Mouse (Mus musculus) lung, embryonic 15.5 days (tissue): ENCODE measurements at regions not wholly inside any gene's neighbourhood (a gene's known extent, or its start where the extent isn't known, plus 50 kb on each side); places are given as distances from the start of the nearest gene placed in this dataset.

Experiments used
- ATAC-seq: fragments of 200-750 bp; cut with Nextera tagmentation; 2 replicates; pipeline ENCODE4 v1.8.0; 2017; ENCODE audit warnings: moderate number of reproducible peaks, borderline replicate concordance; ENCODE audit not compliant: low FRiP score, low TSS enrichment; ENCODE audit errors: extremely low read depth
- H3K27ac ChIP-seq: fragments of 300-500 bp; sonication (generic); 2 replicates; pipeline ENCODE4 v1.5.1; 2015; ENCODE audit warnings: moderate library complexity, mild to moderate bottlenecking, inconsistent platforms
- H3K27me3 ChIP-seq: fragments of 300-500 bp; sonication (generic); 2 replicates; pipeline ENCODE4 v1.6.1; 2015; ENCODE audit warnings: inconsistent platforms
- H3K36me3 ChIP-seq: fragments of 300-500 bp; sonication (generic); 2 replicates; pipeline ENCODE4 v1.6.1; 2015; ENCODE audit warnings: inconsistent platforms
- H3K4me1 ChIP-seq: fragments of 300-500 bp; sonication (generic); 2 replicates; pipeline ENCODE4 v1.6.1; 2015; ENCODE audit warnings: inconsistent platforms
- H3K4me2 ChIP-seq: fragments of 300-500 bp; sonication (generic); 2 replicates; pipeline ENCODE4 v1.6.1; 2015; ENCODE audit warnings: inconsistent platforms, mild to moderate bottlenecking, moderate library complexity
- H3K4me3 ChIP-seq: fragments of 300-500 bp; sonication (generic); 2 replicates; pipeline ENCODE4 v1.5.1; 2015; ENCODE audit warnings: mild to moderate bottlenecking, inconsistent platforms
- H3K9ac ChIP-seq: fragments of 300-500 bp; sonication (generic); 2 replicates; pipeline ENCODE4 v1.6.1; 2015; ENCODE audit warnings: inconsistent platforms
- H3K9me3 ChIP-seq: fragments of 300-500 bp; sonication (generic); 2 replicates; pipeline ENCODE4 v1.6.1; 2016; ENCODE audit warnings: inconsistent platforms
- WGBS: fragments of 180-500 bp; shearing (Covaris S2); methylation state at CpG from one replicate; pipeline ENCODE4 v1.1.7; 2015; 5-methylcytosine and 5-hydroxymethylcytosine counted together

DNA sequence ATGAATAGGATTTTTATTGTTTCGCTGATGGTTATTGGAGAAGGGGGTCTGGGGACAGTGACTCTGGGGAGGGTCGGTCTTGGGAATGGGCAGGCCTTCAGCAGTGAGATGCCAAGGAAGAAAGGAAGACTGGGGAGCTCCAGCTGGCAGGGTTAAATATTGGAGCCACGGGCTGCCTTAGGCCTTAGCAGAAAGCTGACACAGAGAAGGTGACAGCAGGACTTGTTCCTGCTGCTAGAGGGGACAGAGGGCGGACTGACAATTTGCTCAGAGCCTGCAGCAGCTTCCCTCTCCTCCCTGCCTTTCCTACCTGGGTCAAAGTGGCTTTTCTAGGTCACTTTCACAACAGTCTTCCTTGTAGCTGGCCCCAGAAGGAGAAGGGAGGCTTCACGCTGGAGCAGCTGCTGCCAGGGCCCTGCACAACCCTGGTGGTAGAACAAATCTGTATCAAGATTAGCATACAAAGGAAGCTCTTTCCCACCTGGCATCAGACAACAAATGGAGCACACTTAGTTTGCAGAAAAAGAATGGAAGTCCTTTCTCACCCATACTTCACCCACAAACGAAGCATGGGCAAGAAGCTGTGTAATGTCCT, 130.2 kb downstream of the Gadd45g start:
- Histone ChIP-seq H3K27me3 (no peaks in the 10 kb centered on the region), H3K4me3 (no peak overlapping the region), H3K27ac (peak overlapping the region; percentile 93), H3K4me1 (peaks cover 51% of the 10 kb centered on the region), H3K36me3 (no peaks in the 10 kb centered on the region), H3K9ac (no peak overlapping the region), H3K9me3 (no peaks in the 10 kb centered on the region), H3K4me2 (no peak overlapping the region)
- no peak for ATAC-seq
- WGBS, result 54% methylated on average over 6 of the region's 6 CpGs

DNA sequence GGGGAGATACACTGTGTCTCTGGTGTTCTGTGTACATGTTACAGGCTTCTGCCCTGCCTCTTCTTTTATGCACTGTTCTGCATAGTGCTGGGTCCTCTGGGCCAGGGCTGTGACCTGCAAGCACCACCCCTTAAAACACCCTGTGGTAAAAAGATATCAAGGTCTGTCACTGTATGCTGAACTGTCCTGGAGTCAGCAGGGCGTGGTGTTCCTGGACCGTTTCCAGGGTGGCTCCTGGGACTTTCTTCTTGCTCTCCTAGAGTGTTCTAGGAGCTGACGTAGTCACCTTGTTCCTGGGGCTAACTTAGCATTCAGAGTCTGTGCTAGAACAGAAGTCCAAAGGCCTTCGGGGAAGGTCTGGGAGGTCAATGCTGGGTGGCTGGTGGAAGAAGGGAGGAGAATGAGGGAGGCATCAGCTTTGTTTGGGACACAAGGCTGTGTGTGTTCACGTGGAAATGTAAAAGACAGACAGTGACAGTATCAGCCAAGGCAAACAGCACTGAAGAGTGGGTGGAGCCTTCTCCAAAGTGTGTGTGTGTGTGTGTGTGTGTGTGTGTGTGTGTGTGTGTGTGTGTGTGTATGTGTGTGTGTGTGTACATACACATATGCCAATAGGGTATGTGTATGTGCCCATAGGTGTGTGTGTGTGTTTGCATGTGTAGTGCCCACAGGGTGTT, 133.0 kb downstream of the Gadd45g start:
- Histone ChIP-seq H3K27me3 (no peaks in the 10 kb centered on the region), H3K9me3 (no peaks in the 10 kb centered on the region), H3K9ac (no peak overlapping the region), H3K27ac (no peak overlapping the region), H3K36me3 (no peaks in the 10 kb centered on the region), H3K4me1 (peaks cover 26% of the 10 kb centered on the region), H3K4me3 (no peak overlapping the region), H3K4me2 (no peak overlapping the region)
- WGBS, result 51% methylated on average over 5 of the region's 5 CpGs
- ATAC-seq, result no peak

DNA sequence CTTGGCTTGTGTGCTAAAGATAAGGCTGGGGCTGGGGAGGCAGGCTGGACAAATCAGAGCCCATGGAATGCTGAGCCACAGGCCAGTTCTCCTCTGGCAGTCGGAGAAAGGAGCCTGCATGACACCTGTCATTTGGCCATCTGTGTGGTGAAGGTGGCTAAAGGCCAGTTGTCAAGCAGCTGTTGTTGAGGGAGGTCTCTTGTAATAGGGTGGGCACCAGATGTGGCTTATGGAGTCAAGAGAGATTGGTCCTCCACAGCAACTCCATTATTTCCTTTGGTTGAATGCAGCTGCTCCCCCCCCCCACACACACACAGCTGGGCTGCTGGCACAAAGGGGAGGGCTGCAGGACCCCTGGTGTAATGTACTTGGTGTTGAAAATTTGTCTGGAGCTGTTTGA, 133.9 kb downstream of the Gadd45g start:
- 27% methylated on average over 1 of the region's 1 CpGs for WGBS
- Histone ChIP-seq H3K4me1 (peaks cover 17% of the 10 kb centered on the region), H3K27me3 (no peaks in the 10 kb centered on the region)

DNA sequence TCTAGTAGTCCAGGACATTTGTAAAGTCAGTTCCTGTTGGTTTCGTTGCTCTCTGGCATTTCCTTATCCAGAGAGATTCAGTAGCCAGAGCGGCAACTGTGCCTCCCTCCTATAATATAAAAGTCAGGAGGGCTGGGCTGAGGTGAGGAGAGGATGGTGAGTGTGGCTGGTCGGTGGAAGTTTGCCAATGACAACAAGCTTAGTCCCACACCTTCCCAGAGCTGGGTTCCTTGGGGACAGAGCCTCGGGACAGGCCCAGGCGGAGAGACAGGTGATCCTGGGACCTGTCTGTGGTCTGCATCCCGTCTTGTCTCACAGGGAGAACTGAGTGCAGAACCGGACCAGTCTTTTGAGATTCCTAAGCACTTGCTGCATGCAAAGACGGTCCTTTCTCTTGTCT, 136.5 kb downstream of the Gadd45g start:
- no peak overlapping the region for H3K4me2 ChIP-seq
- H3K4me1 ChIP-seq, result no peaks in the 10 kb centered on the region
- no peak overlapping the region for H3K4me3 ChIP-seq
- no peaks in the 10 kb centered on the region for H3K9me3 ChIP-seq
- no peak overlapping the region for H3K27ac ChIP-seq
- 81% methylated on average over 8 of the region's 8 CpGs for WGBS
- H3K27me3 ChIP-seq, result no peaks in the 10 kb centered on the region
- H3K36me3 ChIP-seq, result no peaks in the 10 kb centered on the region
- 0 out of 2 replicates have a peak, but pooled peaks have one; percentile 57 for ATAC-seq
- H3K9ac ChIP-seq, result no peak overlapping the region

More for the DNA sequence above, 133.9 kb downstream of the Gadd45g start:
- Histone ChIP-seq H3K9me3 (no peaks in the 10 kb centered on the region), H3K27ac (no peak overlapping the region), H3K9ac (no peak overlapping the region), H3K36me3 (no peaks in the 10 kb centered on the region), H3K4me2 (no peak overlapping the region), H3K4me3 (no peak overlapping the region)
- no peak for ATAC-seq

DNA sequence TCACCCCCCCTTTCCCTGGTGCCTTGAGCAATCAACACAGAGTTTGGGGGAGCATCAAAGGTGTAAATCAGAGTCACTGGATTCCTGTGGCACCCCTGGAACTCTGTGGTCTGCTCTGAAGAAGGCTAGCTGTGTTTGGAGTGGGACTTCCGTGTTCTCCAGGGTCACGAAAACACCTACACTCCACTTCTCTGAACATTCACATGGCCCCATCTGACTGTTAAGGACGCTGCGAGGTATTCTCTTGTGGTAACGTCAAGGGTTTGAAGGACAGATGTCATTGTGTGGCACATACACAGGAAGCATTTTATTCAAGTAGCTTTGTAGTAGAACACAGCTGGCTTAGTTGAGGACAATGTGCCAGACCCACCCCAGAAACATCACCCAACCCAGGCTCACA, 137.1 kb downstream of the Gadd45g start:
- ATAC-seq, result no peak
- H3K4me2 ChIP-seq, result no peak overlapping the region
- no peak overlapping the region for H3K27ac ChIP-seq
- no peaks in the 10 kb centered on the region for H3K36me3 ChIP-seq
- H3K4me1 ChIP-seq, result no peaks in the 10 kb centered on the region
- no peaks in the 10 kb centered on the region for H3K9me3 ChIP-seq
- no peak overlapping the region for H3K4me3 ChIP-seq
- H3K9ac ChIP-seq, result no peak overlapping the region
- no peaks in the 10 kb centered on the region for H3K27me3 ChIP-seq
- 78% methylated on average over 5 of the region's 5 CpGs for WGBS

DNA sequence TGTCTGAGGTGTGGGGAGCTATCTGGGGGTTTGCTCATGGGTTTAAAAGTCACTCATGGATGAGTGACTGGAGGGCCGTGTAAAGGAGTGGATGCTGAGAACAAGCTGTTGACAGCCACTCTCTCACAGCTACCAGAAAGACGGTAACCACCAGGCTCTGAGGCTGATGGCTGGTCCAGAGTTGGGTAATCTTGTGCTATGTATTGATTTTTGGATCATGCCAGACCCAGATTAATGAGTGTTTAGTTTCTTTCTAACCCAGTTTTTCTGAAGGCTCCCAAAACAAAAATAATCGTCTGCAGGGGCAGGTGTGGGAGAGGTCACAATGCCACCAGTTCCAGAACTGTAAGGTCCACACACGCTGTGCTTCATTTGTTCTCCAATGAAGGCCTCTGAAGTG, 144.9 kb downstream of the Gadd45g start:
- no peak for ATAC-seq
- Histone ChIP-seq H3K9me3 (no peaks in the 10 kb centered on the region), H3K4me3 (no peak overlapping the region), H3K27me3 (no peaks in the 10 kb centered on the region), H3K27ac (no peak overlapping the region), H3K4me2 (no peak overlapping the region), H3K36me3 (no peaks in the 10 kb centered on the region), H3K9ac (no peak overlapping the region), H3K4me1 (peaks cover 10% of the 10 kb centered on the region; the same call in 1 of the 2 replicates)
- whole genome bisulfite sequencing, result 67% methylated on average over 4 of the region's 4 CpGs

DNA sequence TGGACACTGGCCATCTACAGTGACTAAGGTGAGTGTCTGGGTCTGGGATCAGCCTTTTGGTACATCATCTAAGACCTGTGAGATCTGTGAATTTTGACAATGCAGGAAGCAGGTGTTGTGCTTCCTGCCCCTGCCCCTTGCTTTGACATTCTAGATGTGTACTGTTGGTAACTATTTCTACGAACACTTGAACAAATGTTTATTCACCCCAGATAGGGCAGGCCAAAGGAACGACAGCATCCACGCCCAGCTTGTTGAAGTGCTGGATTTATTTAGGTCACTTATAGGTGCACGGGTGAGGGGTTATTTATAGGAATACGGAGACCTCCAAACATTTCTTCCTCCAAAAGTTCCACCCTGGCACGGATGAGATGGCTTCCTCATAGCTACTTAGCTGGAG, 146.4 kb downstream of the Gadd45g start:
- ATAC-seq, result no peak
- no peaks in the 10 kb centered on the region for H3K27me3 ChIP-seq
- WGBS, result 32% methylated on average over 6 of the region's 6 CpGs
- H3K4me1 ChIP-seq, result peaks cover 10% of the 10 kb centered on the region; the same call in 1 of the 2 replicates
- no peak overlapping the region for H3K27ac ChIP-seq
- H3K9ac ChIP-seq, result no peak overlapping the region
- H3K4me2 ChIP-seq, result no peak overlapping the region
- no peaks in the 10 kb centered on the region for H3K9me3 ChIP-seq
- no peaks in the 10 kb centered on the region for H3K36me3 ChIP-seq
- H3K4me3 ChIP-seq, result no peak overlapping the region

DNA sequence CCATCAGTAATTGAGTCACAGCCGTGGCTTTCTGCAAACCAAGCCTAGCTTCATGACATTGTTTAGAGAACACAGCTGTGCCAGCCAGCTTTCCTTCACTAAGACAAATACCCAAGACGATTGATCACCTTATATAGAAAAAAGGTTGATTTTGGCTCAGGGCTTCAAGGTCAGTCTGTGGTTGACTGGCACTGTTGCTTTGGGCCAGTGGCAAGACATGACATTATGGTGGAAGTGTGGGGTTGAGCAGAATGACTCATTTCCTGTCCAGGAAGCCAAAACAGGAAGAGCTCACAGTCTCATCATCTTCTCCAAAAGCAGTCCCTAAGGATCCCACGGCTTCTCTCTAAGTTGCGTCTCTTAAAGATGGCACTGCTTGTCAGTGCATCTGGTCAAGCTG, 149.7 kb downstream of the Gadd45g start:
- Histone ChIP-seq H3K27ac (no peak overlapping the region), H3K4me2 (no peak overlapping the region), H3K9me3 (no peaks in the 10 kb centered on the region), H3K4me1 (peaks cover 10% of the 10 kb centered on the region; the same call in 1 of the 2 replicates), H3K9ac (no peak overlapping the region), H3K27me3 (no peaks in the 10 kb centered on the region), H3K4me3 (no peak overlapping the region), H3K36me3 (no peaks in the 10 kb centered on the region)
- WGBS, result 50% methylated on average over 4 of the region's 4 CpGs
- ATAC-seq, result no peak

DNA sequence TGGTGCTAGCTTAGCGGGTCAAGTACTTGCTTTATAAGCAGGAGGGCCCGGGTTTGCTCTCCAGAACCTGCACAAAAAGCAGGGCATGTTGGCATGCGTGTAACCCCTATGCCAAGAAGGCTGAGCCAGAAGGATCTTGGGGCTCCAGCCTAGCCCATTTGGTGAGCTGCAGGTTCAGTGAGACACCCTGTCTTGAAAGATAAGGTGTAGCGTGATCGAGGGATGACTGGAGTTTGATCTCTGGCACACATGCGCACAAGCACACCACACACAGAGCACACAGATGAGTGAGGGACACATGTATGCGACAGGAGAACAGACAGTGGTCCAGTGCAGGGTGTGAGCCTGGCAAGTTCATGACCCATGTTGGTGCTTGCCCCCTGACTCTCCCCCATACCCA, 152.1 kb downstream of the Gadd45g start:
- peaks cover 4% of the 10 kb centered on the region; the same call in 1 of the 2 replicates for H3K4me1 ChIP-seq
- H3K27me3 ChIP-seq, result no peaks in the 10 kb centered on the region
- no peak overlapping the region for H3K4me3 ChIP-seq
- H3K27ac ChIP-seq, result no peak overlapping the region
- H3K4me2 ChIP-seq, result no peak overlapping the region
- no peaks in the 10 kb centered on the region for H3K9me3 ChIP-seq
- WGBS, result 91% methylated on average over 7 of the region's 7 CpGs
- ATAC-seq, result no peak
- H3K36me3 ChIP-seq, result no peaks in the 10 kb centered on the region
- H3K9ac ChIP-seq, result no peak overlapping the region

DNA sequence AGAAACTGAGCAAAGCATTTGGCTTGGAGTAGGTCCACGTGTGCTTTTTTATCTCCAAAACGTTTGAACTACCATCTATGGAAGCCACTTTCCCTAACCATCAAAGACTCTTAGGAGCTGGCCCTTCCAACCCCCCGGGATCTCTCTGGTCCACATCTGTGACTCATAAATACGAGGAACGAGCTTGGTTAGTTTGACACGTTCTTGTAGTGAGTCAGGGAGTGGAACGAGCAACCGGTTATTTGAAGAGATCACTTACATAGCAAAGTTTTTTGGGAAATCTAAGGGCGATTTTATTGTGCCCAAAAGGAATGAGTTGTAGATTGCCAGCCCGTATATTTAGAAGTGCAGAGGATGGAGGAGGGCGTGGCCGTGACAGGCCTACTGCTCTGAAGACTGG, 155.3 kb downstream of the Gadd45g start:
- Histone ChIP-seq H3K4me3 (no peak overlapping the region), H3K27me3 (no peaks in the 10 kb centered on the region), H3K27ac (no peak overlapping the region), H3K9ac (no peak overlapping the region), H3K4me1 (peaks cover 4% of the 10 kb centered on the region; the same call in 1 of the 2 replicates), H3K9me3 (no peaks in the 10 kb centered on the region), H3K4me2 (no peak overlapping the region), H3K36me3 (no peaks in the 10 kb centered on the region)
- 57% methylated on average over 12 of the region's 12 CpGs for WGBS
- ATAC-seq, result no peak

DNA sequence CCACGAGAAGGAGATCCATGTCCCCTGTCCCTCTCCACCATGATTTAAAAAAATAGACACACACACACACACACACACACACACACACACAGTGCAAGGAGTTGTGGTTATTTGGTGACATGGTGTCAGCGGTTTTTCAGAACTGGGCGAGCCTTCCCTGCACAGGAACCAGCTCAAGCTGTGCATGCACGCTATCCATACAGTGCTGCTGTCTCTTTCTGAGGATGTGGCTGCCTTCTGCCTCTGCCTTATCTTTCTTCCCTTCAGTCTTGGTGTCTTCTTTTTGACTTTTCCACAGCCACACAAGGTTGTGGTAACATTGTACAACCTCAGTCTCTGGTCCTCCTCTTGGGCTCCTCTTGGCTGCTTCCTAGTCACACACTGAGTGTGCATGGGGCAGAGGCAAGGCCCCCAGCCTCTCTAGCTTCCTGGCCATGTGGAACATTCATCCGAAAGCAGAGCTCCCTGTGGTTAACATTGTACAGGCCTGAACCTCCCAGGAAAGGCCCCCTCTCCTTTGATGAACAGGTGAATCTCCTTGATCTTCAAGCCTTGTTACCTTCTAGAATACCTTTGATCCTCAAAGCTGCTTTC, 157.6 kb downstream of the Gadd45g start:
- no peak overlapping the region for H3K4me3 ChIP-seq
- H3K4me2 ChIP-seq, result no peak overlapping the region
- no peaks in the 10 kb centered on the region for H3K36me3 ChIP-seq
- no peaks in the 10 kb centered on the region for H3K27me3 ChIP-seq
- H3K4me1 ChIP-seq, result peaks cover 4% of the 10 kb centered on the region; the same call in 1 of the 2 replicates
- ATAC-seq, result no peak
- no peak overlapping the region for H3K27ac ChIP-seq
- no peaks in the 10 kb centered on the region for H3K9me3 ChIP-seq
- WGBS, result 80% methylated on average over 5 of the region's 5 CpGs
- no peak overlapping the region for H3K9ac ChIP-seq

DNA sequence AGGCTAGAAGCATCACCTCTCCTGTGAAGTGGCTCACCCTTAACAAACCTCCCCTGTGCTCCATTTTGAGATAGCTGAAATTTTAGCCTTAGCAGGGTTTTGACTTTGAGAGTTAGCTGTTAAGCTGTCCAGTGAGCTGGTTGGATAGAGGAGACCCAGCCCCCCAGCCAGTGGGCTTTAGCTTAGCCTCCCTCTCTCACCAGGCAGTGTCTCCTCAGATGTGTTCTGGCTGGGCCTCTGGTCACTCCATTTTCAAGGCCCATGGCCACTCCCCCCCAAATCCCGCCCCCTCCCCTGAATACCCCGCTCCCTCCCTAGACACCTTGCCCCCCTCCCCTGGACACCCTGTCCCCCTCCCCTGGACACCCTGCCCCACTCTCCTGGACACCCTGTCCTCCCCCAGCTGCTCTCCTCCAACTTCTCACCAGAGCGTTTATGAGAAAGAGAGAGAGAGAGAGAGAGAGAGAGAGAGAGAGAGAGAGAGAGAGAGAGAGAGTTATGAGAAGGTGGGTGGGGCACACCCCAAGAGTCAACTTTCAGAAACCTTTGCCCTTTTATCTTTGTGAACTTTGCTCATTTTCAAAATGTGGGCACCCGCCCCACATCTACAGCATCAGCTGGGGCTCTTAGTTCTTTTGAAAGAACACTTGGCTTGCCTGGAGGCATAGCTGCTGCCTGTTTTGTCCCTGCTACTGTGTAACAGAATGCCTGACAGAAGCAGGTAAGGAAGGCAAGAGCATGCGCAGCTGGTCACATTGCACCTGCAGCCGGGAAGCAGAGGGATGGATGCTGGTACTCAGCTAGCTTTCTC, 161.3 kb downstream of the Gadd45g start:
- Histone ChIP-seq H3K4me3 (no peak overlapping the region), H3K4me2 (no peak overlapping the region), H3K36me3 (no peaks in the 10 kb centered on the region), H3K4me1 (no peaks in the 10 kb centered on the region), H3K27ac (no peak overlapping the region), H3K9me3 (no peaks in the 10 kb centered on the region), H3K9ac (no peak overlapping the region), H3K27me3 (no peaks in the 10 kb centered on the region)
- ATAC-seq, result no peak
- WGBS, result 58% methylated on average over 5 of the region's 6 CpGs
